Mouse (Mus musculus) intestine, embryonic 16.5 days (tissue): ENCODE results near the gene Robo4. TPM values are rescaled to one million over a fixed set of nuclear protein-coding genes. Genes with fewer than 3 reads are reported as not detected.

Experiments used
- ATAC-seq: fragments of 200-750 bp; cut with Nextera tagmentation; 2 replicates; pipeline ENCODE4 v1.8.0; 2017; ENCODE audit warnings: moderate TSS enrichment, moderate library complexity
- H3K27ac ChIP-seq: fragments of 300-500 bp; sonication (generic); 2 replicates; pipeline ENCODE4 v1.5.1; 2014; ENCODE audit warnings: mild to moderate bottlenecking, low read length
- H3K27me3 ChIP-seq: fragments of 300-500 bp; sonication (generic); replicated peaks from 2 replicates; pipeline ENCODE4 v1.6.1; 2014; ENCODE audit warnings: low read length, control low read depth, mixed read lengths; ENCODE audit not compliant: control insufficient read depth, insufficient read depth
- H3K36me3 ChIP-seq: fragments of 300-500 bp; sonication (generic); 2 replicates; pipeline ENCODE4 v1.6.1; 2014; ENCODE audit warnings: low read length, control low read depth; ENCODE audit not compliant: control insufficient read depth, insufficient read depth
- H3K4me1 ChIP-seq: fragments of 300-500 bp; sonication (generic); 2 replicates; pipeline ENCODE4 v1.6.1; 2014; ENCODE audit warnings: low read length, control low read depth, mixed read lengths; ENCODE audit not compliant: control insufficient read depth, insufficient read depth
- H3K4me2 ChIP-seq: fragments of 300-500 bp; sonication (generic); 2 replicates; pipeline ENCODE4 v1.6.1; 2014; ENCODE audit warnings: low read depth, low read length, control low read depth
- H3K4me3 ChIP-seq: fragments of 300-500 bp; sonication (generic); 2 replicates; pipeline ENCODE4 v1.5.1; 2014; ENCODE audit warnings: mild to moderate bottlenecking, low read length
- H3K9ac ChIP-seq: fragments of 300-500 bp; sonication (generic); 2 replicates; pipeline ENCODE4 v1.6.1; 2014; ENCODE audit warnings: low read depth, low read length
- H3K9me3 ChIP-seq: fragments of 300-500 bp; sonication (generic); 2 replicates; pipeline ENCODE4 v1.6.1; 2016; ENCODE audit warnings: low read length, control low read depth; ENCODE audit not compliant: control insufficient read depth
- WGBS: fragments of 180-500 bp; shearing (Covaris S2); extraction: QIAGEN DNeasy Blood & Tissue Kit; methylation state at CpG from one replicate; pipeline ENCODE4 v1.1.7; 2014; 5-methylcytosine and 5-hydroxymethylcytosine counted together
- polyA plus RNA-seq: library from polyadenylated mRNA; unstranded; fragments of >200 nt; fragmentation: Nextera tagmentation; extraction: Ambion mirVana; gene quantifications from 2 replicates; pipeline ENCODE4 v1.2.1, GENCODE M21; 2015

The Robo4 gene
- polyA plus RNA-seq, 1 experiment from 2014 or later: 11.7 TPM

GRCm38 (mm10) chr9:37367301-37368080 lies 34.2 kb upstream of the Robo4 start, which contains the start of gene Hepacam:
TSS of gene Hepacam (plus strand) at chr9:37367351.
- WGBS: 88% methylated on average over 17 of the region's 17 CpGs
- no peak within 1 kb of the TSS for H3K9ac ChIP-seq
- no peak within 1 kb of the TSS for H3K4me2 ChIP-seq
- H3K27me3 ChIP-seq: no peaks in the 10 kb centered on the region
- H3K4me3 ChIP-seq: no peak within 1 kb of the TSS
- no peak within 1 kb of the TSS for H3K27ac ChIP-seq
- H3K4me1 ChIP-seq: 0 out of 2 replicates have a peak, but pooled peaks cover 2% of the 10 kb centered on the region
- no peaks in the 10 kb centered on the region for H3K9me3 ChIP-seq
- no peak for ATAC-seq
- H3K36me3 ChIP-seq: no peaks in the 10 kb centered on the region

- no peaks in the 10 kb centered on the region for H3K27me3 ChIP-seq
- no peak overlapping the region for H3K4me3 ChIP-seq
- H3K36me3 ChIP-seq: no peaks in the 10 kb centered on the region
- peak; percentile 78 for ATAC-seq
- no peaks in the 10 kb centered on the region for H3K9me3 ChIP-seq
- no peak overlapping the region for H3K9ac ChIP-seq
- peak overlapping the region; percentile 58 for H3K27ac ChIP-seq
- WGBS: 56% methylated on average over 11 of the region's 11 CpGs
- no peak overlapping the region for H3K4me2 ChIP-seq
- H3K4me1 ChIP-seq: 0 out of 2 replicates have a peak, but pooled peaks cover 2% of the 10 kb centered on the region
Measured at GRCm38 (mm10) chr9:37368081-37368830, 33.4 kb upstream of the Robo4 start.

GRCm38 (mm10) chr9:37368860-37369259 lies 32.8 kb upstream of the Robo4 start:
- no peak overlapping the region for H3K4me2 ChIP-seq
- WGBS: 72% methylated on average over 8 of the region's 8 CpGs

GRCm38 (mm10) chr9:37371232-37371801 lies 30.4 kb upstream of the Robo4 start:
- ATAC-seq: no peak
- Histone ChIP-seq H3K36me3 (no peaks in the 10 kb centered on the region), H3K27ac (no peak overlapping the region), H3K4me3 (no peak overlapping the region), H3K27me3 (no peaks in the 10 kb centered on the region), H3K4me2 (no peak overlapping the region), H3K9ac (no peak overlapping the region), H3K4me1 (0 out of 2 replicates have a peak, but pooled peaks cover 2% of the 10 kb centered on the region), H3K9me3 (no peaks in the 10 kb centered on the region)
- 56% methylated on average over 7 of the region's 7 CpGs for WGBS

More at GRCm38 (mm10) chr9:37368860-37369259, 32.8 kb upstream of the Robo4 start:
- H3K4me1 ChIP-seq: 0 out of 2 replicates have a peak, but pooled peaks cover 2% of the 10 kb centered on the region
- H3K36me3 ChIP-seq: no peaks in the 10 kb centered on the region
- no peak overlapping the region for H3K4me3 ChIP-seq
- peak; percentile 47 for ATAC-seq
- H3K9ac ChIP-seq: no peak overlapping the region
- H3K9me3 ChIP-seq: no peaks in the 10 kb centered on the region
- H3K27me3 ChIP-seq: no peaks in the 10 kb centered on the region
- H3K27ac ChIP-seq: peak overlapping the region; percentile 58

GRCm38 (mm10) chr9:37375718-37376117 lies 26.0 kb upstream of the Robo4 start:
- WGBS: 83% methylated on average over 5 of the region's 5 CpGs
- H3K4me2 ChIP-seq: no peak overlapping the region
- no peak overlapping the region for H3K9ac ChIP-seq
- H3K36me3 ChIP-seq: no peaks in the 10 kb centered on the region
- H3K27ac ChIP-seq: no peak overlapping the region
- H3K4me1 ChIP-seq: no peaks in the 10 kb centered on the region
- no peaks in the 10 kb centered on the region for H3K27me3 ChIP-seq
- H3K9me3 ChIP-seq: no peaks in the 10 kb centered on the region
- no peak overlapping the region for H3K4me3 ChIP-seq
- no peak for ATAC-seq

- peaks cover 20% of the 10 kb centered on the region for H3K27me3 ChIP-seq
- no peak overlapping the region for H3K9ac ChIP-seq
- H3K27ac ChIP-seq: no peak overlapping the region
- WGBS: 87% methylated on average over 6 of the region's 6 CpGs
- no peaks in the 10 kb centered on the region for H3K36me3 ChIP-seq
- no peak for ATAC-seq
- H3K4me2 ChIP-seq: no peak overlapping the region
- no peaks in the 10 kb centered on the region for H3K9me3 ChIP-seq
- no peak overlapping the region for H3K4me3 ChIP-seq
- no peaks in the 10 kb centered on the region for H3K4me1 ChIP-seq
Measured at GRCm38 (mm10) chr9:37383161-37383560, 18.5 kb upstream of the Robo4 start.

GRCm38 (mm10) chr9:37384284-37385182 lies 17.2 kb upstream of the Robo4 start:
- Histone ChIP-seq H3K27me3 (peaks cover 20% of the 10 kb centered on the region), H3K4me3 (peak overlapping the region; percentile 48), H3K36me3 (no peaks in the 10 kb centered on the region), H3K27ac (no peak overlapping the region), H3K9ac (peak overlapping the region; percentile 72), H3K4me2 (peak overlapping the region; percentile 88), H3K9me3 (no peaks in the 10 kb centered on the region), H3K4me1 (no peaks in the 10 kb centered on the region)
- WGBS: 6% methylated on average over 54 of the region's 54 CpGs
- peak; percentile 92 for ATAC-seq

GRCm38 (mm10) chr9:37390891-37391290 lies 10.8 kb upstream of the Robo4 start:
- H3K9ac ChIP-seq: no peak overlapping the region
- WGBS: 70% methylated on average over 2 of the region's 2 CpGs
- no peak for ATAC-seq
- H3K4me1 ChIP-seq: no peaks in the 10 kb centered on the region
- H3K27ac ChIP-seq: no peak overlapping the region
- H3K36me3 ChIP-seq: no peaks in the 10 kb centered on the region
- peaks cover 3% of the 10 kb centered on the region for H3K27me3 ChIP-seq
- H3K4me2 ChIP-seq: no peak overlapping the region
- H3K9me3 ChIP-seq: no peaks in the 10 kb centered on the region
- H3K4me3 ChIP-seq: no peak overlapping the region
